8 mouse cellular contexts compared by ENCODE assay signal in the genomic region with DNA sequence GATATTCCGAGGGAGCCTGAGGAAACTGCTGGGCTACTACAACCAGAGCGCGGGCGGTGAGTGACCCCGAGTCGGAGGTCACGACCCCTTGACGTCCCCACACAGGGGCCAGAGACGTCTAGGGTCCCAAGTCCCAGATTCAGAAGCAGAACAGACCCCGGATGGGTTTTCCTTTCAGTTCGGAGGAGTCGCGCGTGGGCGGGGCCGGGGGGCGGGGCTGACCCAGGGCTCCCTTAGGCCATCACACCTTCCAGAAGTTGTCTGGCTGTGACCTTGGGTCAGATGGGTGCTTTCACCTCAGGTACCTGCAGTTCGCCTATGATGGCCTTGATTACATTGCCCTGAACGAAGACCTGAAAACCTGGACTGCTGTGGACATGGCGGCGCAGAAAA. TPM values are rescaled to one million over a fixed set of nuclear protein-coding genes. Genes with fewer than 3 reads are reported as not detected.
DNase-seq lines count a peak whose midpoint lies in the region; ATAC-seq and TF ChIP-seq lines count a peak whose summit lies in the region.

No protein-coding gene starts in this region.

- ATAC-seq in kidney, postnatal 0 days (replicated peaks; ENCODE audit: low FRiP score, low read depth) = peak; percentile 49; the same call in 1 of the 2 replicates
- ATAC-seq in embryonic facial prominence, embryonic 12.5 days (ENCODE audit: insufficient number of reproducible peaks, insufficient read depth, low FRiP score, low TSS enrichment) = no peak
- peak; percentile 40; the same call in 1 of the 2 replicates for ATAC-seq in intestine, embryonic 14.5 days (replicated peaks; ENCODE audit: low FRiP score, low TSS enrichment, low read depth)

- no peaks in the 10 kb centered on the region for H3K27me3 ChIP-seq in kidney, postnatal 0 days (ENCODE audit: insufficient read depth, low read length)
- peaks cover 25% of the 10 kb centered on the region for H3K27me3 ChIP-seq in embryonic facial prominence, embryonic 12.5 days
- peaks cover 10% of the 10 kb centered on the region for H3K27me3 ChIP-seq in intestine, embryonic 14.5 days (replicated peaks; ENCODE audit: control insufficient read depth, insufficient read depth, low read length)

- TF ChIP-seq CTCF in kidney, postnatal 0 days (IDR thresholded peaks at IDR 0.05; ENCODE audit: low read depth) = no peak

- H3K36me3 ChIP-seq in kidney, postnatal 0 days (ENCODE audit: insufficient read depth, low read length) = no peaks in the 10 kb centered on the region
- H3K36me3 ChIP-seq in embryonic facial prominence, embryonic 12.5 days = no peaks in the 10 kb centered on the region
- no peaks in the 10 kb centered on the region for H3K36me3 ChIP-seq in intestine, embryonic 14.5 days (ENCODE audit: control insufficient read depth, insufficient read depth, low read length)

- 0 out of 2 replicates have a peak, but pooled peaks cover 3% of the 10 kb centered on the region for H3K9me3 ChIP-seq in kidney, postnatal 0 days (replicated peaks; ENCODE audit: low read length)
- peaks cover 7% of the 10 kb centered on the region; the same call in 1 of the 2 replicates for H3K9me3 ChIP-seq in embryonic facial prominence, embryonic 12.5 days
- H3K9me3 ChIP-seq in intestine, embryonic 14.5 days (ENCODE audit: control insufficient read depth, low read length) = peaks cover 3% of the 10 kb centered on the region; the same call in 1 of the 2 replicates

- no peak overlapping the region for H3K9ac ChIP-seq in kidney, postnatal 0 days (ENCODE audit: low read depth, low read length)
- H3K9ac ChIP-seq in embryonic facial prominence, embryonic 12.5 days = peak overlapping the region; percentile 40; the same call in 1 of the 2 replicates
- 0 out of 2 replicates have a peak overlapping the region, but pooled peaks have one; percentile 22 for H3K9ac ChIP-seq in intestine, embryonic 14.5 days (ENCODE audit: low read length)

- H3K4me2 ChIP-seq in kidney, postnatal 0 days (ENCODE audit: low read length) = peak overlapping the region; percentile 61
- H3K4me2 ChIP-seq in embryonic facial prominence, embryonic 12.5 days (replicated peaks) = peak overlapping the region; percentile 57
- H3K4me2 ChIP-seq in intestine, embryonic 14.5 days (ENCODE audit: low read length) = peak overlapping the region; percentile 71

- DNase-seq in kidney, postnatal 0 days (ENCODE audit: low spot score) = no peak
- no peak for DNase-seq in kidney, postnatal 4 days
- no peak for DNase-seq in intestine, embryonic 14.5 days (ENCODE audit: low spot score)
- peak; percentile 30 for DNase-seq in neural tube, embryonic 10.5 days (ENCODE audit: extremely low spot score, low spot score)
- DNase-seq in layer of hippocampus, adult 18-20 months (ENCODE audit: low spot score in 2 of 2) = no peak
- no peak for DNase-seq in layer of hippocampus, postnatal 25 days (ENCODE audit: extremely low spot score in 1 of 2, low spot score in 1 of 2)
- DNase-seq in right cerebral cortex, postnatal 10 days (ENCODE audit: low spot score in 2 of 2) = no peak

- H3K4me3 ChIP-seq in kidney, postnatal 0 days (replicated peaks; ENCODE audit: low read depth, low read length) = peak overlapping the region; percentile 32
- peak overlapping the region; percentile 36 for H3K4me3 ChIP-seq in embryonic facial prominence, embryonic 12.5 days
- H3K4me3 ChIP-seq in intestine, embryonic 14.5 days (ENCODE audit: low read depth, low read length) = peak overlapping the region; percentile 36

- no peaks in the 10 kb centered on the region for H3K4me1 ChIP-seq in kidney, postnatal 0 days (replicated peaks; ENCODE audit: insufficient read depth, low read length)
- H3K4me1 ChIP-seq in embryonic facial prominence, embryonic 12.5 days = no peaks in the 10 kb centered on the region
- H3K4me1 ChIP-seq in intestine, embryonic 14.5 days (replicated peaks; ENCODE audit: control insufficient read depth, insufficient read depth, low read length) = no peaks in the 10 kb centered on the region

- WGBS in kidney, postnatal 0 days = 22% methylated on average over 21 of the region's 21 CpGs
- 17% methylated on average over 21 of the region's 21 CpGs for WGBS in embryonic facial prominence, embryonic 12.5 days
- 16% methylated on average over 21 of the region's 21 CpGs for WGBS in intestine, embryonic 14.5 days

- H3K27ac ChIP-seq in kidney, postnatal 0 days = no peak overlapping the region
- no peak overlapping the region for H3K27ac ChIP-seq in embryonic facial prominence, embryonic 12.5 days
- no peak overlapping the region for H3K27ac ChIP-seq in intestine, embryonic 14.5 days (ENCODE audit: low read depth)

RNA-seq across cellular contexts. Expression of gene H2-Q2, which starts 17.4 kb away (rescaled TPM):
- polyA plus RNA-seq in kidney, postnatal 0 days (2015; fragmentation: Nextera tagmentation; extraction: Ambion mirVana) = 4.6 and 6.1 TPM in 2 replicates
- 0.38 and 0.40 TPM in 2 replicates for polyA plus RNA-seq in embryonic facial prominence, embryonic 12.5 days (2016; fragmentation: Nextera tagmentation; extraction: Ambion mirVana)
- polyA plus RNA-seq in intestine, embryonic 14.5 days (2014; fragmentation: Nextera tagmentation; extraction: Ambion mirVana) = 37.3 and 39.1 TPM in 2 replicates
- under 1 TPM; 0.46 to 0.50 TPM for total RNA-seq in layer of hippocampus, adult 18-20 months (2021)
- total RNA-seq in layer of hippocampus, postnatal 25 days (2021) = under 1 TPM in 1 of 2 experiments, not detected in 1; 0.44 TPM

RNA-seq across cellular contexts. Expression of gene H2-Q4, which starts 20.0 kb away (rescaled TPM):
- 6.1 and 6.8 TPM in 2 replicates for polyA plus RNA-seq in kidney, postnatal 0 days (2015; fragmentation: Nextera tagmentation; extraction: Ambion mirVana)
- 2.0 and 2.2 TPM in 2 replicates for polyA plus RNA-seq in embryonic facial prominence, embryonic 12.5 days (2016; fragmentation: Nextera tagmentation; extraction: Ambion mirVana)
- 2.5 and 4.4 TPM in 2 replicates for polyA plus RNA-seq in intestine, embryonic 14.5 days (2014; fragmentation: Nextera tagmentation; extraction: Ambion mirVana)
- total RNA-seq in layer of hippocampus, adult 18-20 months (2021) = 1 to 10 TPM; 1.5 to 2.4 TPM
- total RNA-seq in layer of hippocampus, postnatal 25 days (2021) = 1 to 10 TPM; 1.5 to 1.9 TPM

RNA-seq across cellular contexts. Expression of gene H2-Q1, which starts 39.3 kb away (rescaled TPM):
- not detected in 2 replicates for polyA plus RNA-seq in kidney, postnatal 0 days (2015; fragmentation: Nextera tagmentation; extraction: Ambion mirVana)
- polyA plus RNA-seq in embryonic facial prominence, embryonic 12.5 days (2016; fragmentation: Nextera tagmentation; extraction: Ambion mirVana) = not detected in 2 replicates
- polyA plus RNA-seq in intestine, embryonic 14.5 days (2014; fragmentation: Nextera tagmentation; extraction: Ambion mirVana) = 1.2 and 1.6 TPM in 2 replicates
- under 1 TPM; 0.15 to 0.25 TPM for total RNA-seq in layer of hippocampus, adult 18-20 months (2021)
- total RNA-seq in layer of hippocampus, postnatal 25 days (2021) = under 1 TPM in 1 of 2 experiments, not detected in 1; 0.42 TPM
